Mouse (Mus musculus) lung, adult 2 months (tissue): ENCODE measurements around the gene Mogs.

Experiments used
- CTCF ChIP-seq: fragments of 200-500 bp; IDR thresholded peaks from 2 replicates; pipeline ENCODE4 v1.5.1; 2011; ENCODE audit warnings: mild to moderate bottlenecking, low read length, control low read depth; ENCODE audit not compliant: insufficient read depth
- POLR2A ChIP-seq: fragments of 200-500 bp; IDR thresholded peaks from 2 replicates; pipeline ENCODE4 v1.6.1; 2011; ENCODE audit warnings: low read depth, mild to moderate bottlenecking, control low read depth, low read length, borderline replicate concordance; ENCODE audit errors: extremely low read depth

DNA sequence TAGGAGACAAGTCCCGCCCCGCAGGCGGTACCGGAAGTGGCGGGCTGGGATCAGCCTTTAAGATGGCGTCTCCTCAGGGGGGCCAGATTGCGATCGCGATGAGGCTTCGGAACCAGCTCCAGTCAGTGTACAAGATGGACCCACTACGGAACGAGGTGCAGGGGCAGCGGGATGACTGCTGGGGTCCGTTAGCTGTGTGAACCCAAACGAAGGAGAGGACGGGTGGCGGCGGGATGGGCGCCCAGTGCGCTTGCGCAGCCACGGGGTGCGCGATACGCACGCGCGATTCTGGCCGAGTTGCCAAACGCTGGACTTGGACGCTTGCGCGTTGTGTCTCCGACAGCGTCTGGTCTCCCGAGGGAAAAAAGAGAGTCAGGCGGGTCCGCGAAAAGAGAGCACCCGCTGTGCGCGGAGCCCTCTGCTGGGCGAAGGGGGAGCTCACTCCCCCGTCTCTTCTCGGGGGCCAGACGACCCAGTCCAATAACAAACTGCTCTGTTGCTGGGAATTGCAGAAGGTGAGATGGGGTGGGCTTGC is 36.9 kb upstream of the Mogs start:
- 0 out of 2 replicates have a peak, but pooled peaks have one; percentile 28 for TF ChIP-seq CTCF
- TF ChIP-seq POLR2A, result peak; percentile 67; the same call in 1 of the 2 replicates
